Mouse (Mus musculus) left cerebral cortex, adult 2 months (tissue): ENCODE data around the gene Atrnl1. TPM values are rescaled to one million over a fixed set of nuclear protein-coding genes. Genes with fewer than 3 reads are reported as not detected.
A peak's percentile ranks its signal among the peaks of the same experiment; 100 is the strongest.
"Not testable (repeated sequence)": the region's sequence is repeated elsewhere in the genome, so short reads cannot be mapped to it uniquely, and the experiment has no call there.

Source experiments
- DNase-seq, 2 experiments: peaks; one replicate each; pipeline ENCODE4 v3.0.0; 2021 to 2022; ENCODE audit warnings: low spot score in 2 of 2, mixed read lengths in 1 of 2; ENCODE audit errors: extremely low spot score in 1 of 2
- H3K27ac ChIP-seq: fragments of 200-600 bp; 2 replicates; pipeline ENCODE4 v1.8.1; 2022
- H3K4me3 ChIP-seq: fragments of 200-600 bp; 2 replicates; pipeline ENCODE4 v1.8.1; 2022
- CTCF ChIP-seq: fragments of 200-600 bp; IDR thresholded peaks from 2 replicates; pipeline ENCODE4 v1.8.1; 2022; ENCODE audit warnings: antibody characterized with exemption, mild to moderate bottlenecking, moderate library complexity
- intact Hi-C: fragments of 180-260 bp; cut with DNase I; formaldehyde crosslinking; loops from one replicate; pipeline ENCODE4 v1.15.1; 2025
- total RNA-seq, 2 experiments: library from RNA; stranded (reverse); gene quantifications; 2 replicates each; pipeline ENCODE4 v1.2.3; 2021

Gene Atrnl1
- total RNA-seq, 2 experiments from 2014 or later = 104 to 106 TPM

GRCm38 (mm10) chr19:57961738-57962640 lies 351.2 kb downstream of the Atrnl1 start:
- no peak for DNase-seq
- intact Hi-C loops = no loop called here
- no peak overlapping the region for H3K4me3 ChIP-seq
- no peak for TF ChIP-seq CTCF
- no peak overlapping the region for H3K27ac ChIP-seq

GRCm38 (mm10) chr19:57963874-57964273 lies 353.0 kb downstream of the Atrnl1 start:
- intact Hi-C loops = no loop called here
- Histone ChIP-seq H3K4me3 (no peak overlapping the region), H3K27ac (no peak overlapping the region)
- no peak for TF ChIP-seq CTCF
- DNase-seq = no peak

- no peak for TF ChIP-seq CTCF
- Histone ChIP-seq H3K4me3 (peak overlapping the region; percentile 13; the same call in 1 of the 2 replicates), H3K27ac (peak overlapping the region; percentile 91)
- intact Hi-C loops = loop anchor here (5.0 kb wide), 1 partner anchor 58 kb away; no protein-coding TSS in a partner anchor
- peak; percentile 58 to 66 for DNase-seq
Measured at GRCm38 (mm10) chr19:57969766-57970165, 358.9 kb downstream of the Atrnl1 start.

GRCm38 (mm10) chr19:57970342-57970895 lies 359.6 kb downstream of the Atrnl1 start:
- peak overlapping the region; percentile 91 for H3K27ac ChIP-seq
- peak; percentile 38 for TF ChIP-seq CTCF
- peak overlapping the region; percentile 13; the same call in 1 of the 2 replicates for H3K4me3 ChIP-seq
- DNase-seq = peak; percentile 26 to 35
- intact Hi-C loops = loop anchor here (5.0 kb wide), 1 partner anchor 57 kb away; no protein-coding TSS in a partner anchor

- no peak for TF ChIP-seq CTCF
- Histone ChIP-seq H3K27ac (no peak overlapping the region), H3K4me3 (no peak overlapping the region)
- no peak for DNase-seq
- intact Hi-C loops = no loop called here
Measured at GRCm38 (mm10) chr19:57975201-57975600, 364.4 kb downstream of the Atrnl1 start.

- DNase-seq = no peak
- Histone ChIP-seq H3K4me3 (no peak overlapping the region), H3K27ac (no peak overlapping the region)
- intact Hi-C loops = no loop called here
- no peak for TF ChIP-seq CTCF
Measured at GRCm38 (mm10) chr19:57985918-57986900, 375.4 kb downstream of the Atrnl1 start.

- DNase-seq = no peak
- no peak overlapping the region for H3K27ac ChIP-seq
- TF ChIP-seq CTCF = no peak
- no peak overlapping the region for H3K4me3 ChIP-seq
- intact Hi-C loops = no loop called here
Measured at GRCm38 (mm10) chr19:57987696-57988393, 377.0 kb downstream of the Atrnl1 start.

- intact Hi-C loops = no loop called here
- Histone ChIP-seq H3K27ac (no peak overlapping the region), H3K4me3 (no peak overlapping the region)
- DNase-seq = no peak
- TF ChIP-seq CTCF = no peak
Measured at GRCm38 (mm10) chr19:57988559-57989093, 377.8 kb downstream of the Atrnl1 start.

- no peak for TF ChIP-seq CTCF
- no peak overlapping the region for H3K27ac ChIP-seq
- no peak overlapping the region for H3K4me3 ChIP-seq
- DNase-seq = no peak
- intact Hi-C loops = loop anchor here (10.0 kb wide), 1 partner anchor 474 kb away; no protein-coding TSS in a partner anchor
Measured at GRCm38 (mm10) chr19:57991099-57991760, 380.4 kb downstream of the Atrnl1 start.

- H3K27ac ChIP-seq, DNase-seq, H3K4me3 ChIP-seq: not testable (repeated sequence)
- intact Hi-C loops = loop anchor here (10.0 kb wide), 1 partner anchor 470 kb away; no protein-coding TSS in a partner anchor
Measured at GRCm38 (mm10) chr19:57994174-57994833, 383.5 kb downstream of the Atrnl1 start.
